Mouse (Mus musculus) liver, embryonic 14.5 days (tissue): ENCODE measurements around the gene Ttll6.

ENCODE experiments used
- CTCF ChIP-seq: IDR thresholded peaks from 2 replicates; pipeline ENCODE4 v1.5.1; 2016; ENCODE audit warnings: antibody characterized with exemption, low read depth, control low read depth
- EP300 ChIP-seq: IDR thresholded peaks from 2 replicates; pipeline ENCODE4 v1.6.1; 2016; ENCODE audit warnings: antibody characterized with exemption, low read depth

DNA sequence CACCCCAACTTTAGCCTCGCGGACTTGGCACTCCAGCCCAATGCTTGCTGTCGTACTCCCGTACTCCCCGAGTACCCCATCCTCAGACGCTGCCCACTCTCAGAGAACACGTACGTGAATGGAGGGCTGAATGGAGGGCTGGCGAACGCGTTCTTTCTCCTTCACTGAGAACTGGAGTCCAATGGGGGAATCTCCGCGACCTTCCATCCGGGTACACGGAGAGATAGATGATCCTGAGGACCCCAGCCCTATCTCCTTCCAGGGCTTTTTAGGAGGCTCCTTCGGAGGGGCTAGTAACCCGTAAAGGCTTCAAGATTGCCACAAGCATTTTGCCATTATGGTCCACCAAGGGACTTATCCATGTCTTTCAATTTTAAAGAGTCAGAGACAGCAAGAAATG, 41.9 kb downstream of the Ttll6 start:
- TF ChIP-seq CTCF: no peak
- TF ChIP-seq EP300: no peak
